Mouse (Mus musculus): Measurements from ENCODE around the gene Mpc2.
A peak's percentile ranks its signal among the peaks of the same experiment; 100 is the strongest.

The Mpc2 gene

GRCm38 (mm10) chr1:165460360-165460800, at the start of gene Mpc2, which contains the start of gene Dcaf6:
Mpc2 (plus strand) TSS chr1:165460637.
Dcaf6 (minus strand) TSS chr1:165460475.
- peak; percentile 100 for DNase-seq

GRCm38 (mm10) chr1:165421357-165421915, 39.0 kb upstream of the Mpc2 start:
- no peak for DNase-seq

GRCm38 (mm10) chr1:165426254-165426653, 34.2 kb upstream of the Mpc2 start:
- DNase-seq = no peak

- no peak for DNase-seq
These were observed 27.6 kb upstream of the Mpc2 start for GRCm38 (mm10) chr1:165432883-165433282.

- DNase-seq = no peak
These were observed 22.0 kb upstream of the Mpc2 start for GRCm38 (mm10) chr1:165438289-165439021.

GRCm38 (mm10) chr1:165440788-165441187, 19.6 kb upstream of the Mpc2 start:
- DNase-seq = no peak

GRCm38 (mm10) chr1:165441201-165441600, 19.2 kb upstream of the Mpc2 start:
- no peak for DNase-seq

- DNase-seq = no peak
These were observed 18.7 kb upstream of the Mpc2 start for GRCm38 (mm10) chr1:165441719-165442118.

- no peak for DNase-seq
These were observed 1.4 kb upstream of the Mpc2 start for GRCm38 (mm10) chr1:165459041-165459502.

GRCm38 (mm10) chr1:165459503-165460181, 795 bp upstream of the Mpc2 start:
- DNase-seq = peak; percentile 52

GRCm38 (mm10) chr1:165460801-165461377, 452 bp downstream of the Mpc2 start:
- peak; percentile 100 for DNase-seq

- no peak for DNase-seq
These were observed 1.2 kb downstream of the Mpc2 start for GRCm38 (mm10) chr1:165461681-165462080.

GRCm38 (mm10) chr1:165462861-165463260, 2.4 kb downstream of the Mpc2 start:
- DNase-seq = no peak

GRCm38 (mm10) chr1:165464574-165464973, 4.1 kb downstream of the Mpc2 start:
- DNase-seq = no peak

- DNase-seq = no peak
These were observed 8.5 kb downstream of the Mpc2 start for GRCm38 (mm10) chr1:165468971-165469370.

- no peak for DNase-seq
These were observed 9.3 kb downstream of the Mpc2 start for GRCm38 (mm10) chr1:165469717-165470116.

- no peak for DNase-seq
These were observed 11.1 kb downstream of the Mpc2 start for GRCm38 (mm10) chr1:165471490-165471889.

GRCm38 (mm10) chr1:165484688-165485233, 24.3 kb downstream of the Mpc2 start, which contains the start of gene Adcy10:
Adcy10 (plus strand) TSS chr1:165485183.
- no peak for DNase-seq

- DNase-seq = no peak
These were observed 25.7 kb downstream of the Mpc2 start for GRCm38 (mm10) chr1:165486108-165486507.

GRCm38 (mm10) chr1:165489197-165489596, 28.8 kb downstream of the Mpc2 start:
- no peak for DNase-seq

GRCm38 (mm10) chr1:165498856-165499255, 38.4 kb downstream of the Mpc2 start:
- no peak for DNase-seq

GRCm38 (mm10) chr1:165503307-165504024, 43.0 kb downstream of the Mpc2 start:
- DNase-seq = peak; percentile 7

Measured in right cerebral cortex, postnatal 25 days (tissue).